Mouse (Mus musculus) CD4-positive, CD25-positive, alpha-beta regulatory T cell, adult 9 weeks (primary cell): ENCODE measurements around the gene Akap8. TPM values are rescaled to one million over a fixed set of nuclear protein-coding genes. Genes with fewer than 3 reads are reported as not detected.

Experiments
- polyA plus RNA-seq: library from polyadenylated mRNA; unstranded; fragments of 100-300 nt; shearing (Covaris generic); gene quantifications from one replicate; pipeline ENCODE4 v1.2.1, GENCODE M21; 2017

Akap8 gene
- 296 TPM for polyA plus RNA-seq

GRCm38 (mm10) chr17:32320597-32321389 is at the start of gene Akap8:
Gene Akap8, minus strand, starts transcription at chr17:32321238.

GRCm38 (mm10) chr17:32350382-32350983 is 29.4 kb upstream of the Akap8 start, which contains the start of gene Akap8l:
Gene Akap8l, minus strand, starts transcription at chr17:32350607.

GRCm38 (mm10) chr17:32284262-32285137 is 36.5 kb downstream of the Akap8 start, which contains the start of gene Brd4:
Gene Brd4, minus strand, starts transcription at chr17:32284722.

Other genes starting within 250 kb of the Akap8 start
- gene Notch3, start 154.4 kb downstream of the Akap8 start, polyA plus RNA-seq: not detected
- gene Ephx3, start 131.7 kb downstream of the Akap8 start, polyA plus RNA-seq: not detected
- 46.7 TPM for gene Brd4, start 36.5 kb downstream of the Akap8 start, polyA plus RNA-seq
- 263 TPM for gene Akap8l, start 29.4 kb upstream of the Akap8 start, polyA plus RNA-seq
- gene Wiz, start 68.2 kb upstream of the Akap8 start, polyA plus RNA-seq: 19.5 TPM
- gene Rasal3, start 82.3 kb upstream of the Akap8 start, polyA plus RNA-seq: 83.5 TPM
- gene Pglyrp2, start 102.9 kb upstream of the Akap8 start, polyA plus RNA-seq: 88.1 TPM
- gene Cyp4f39, start 131.5 kb upstream of the Akap8 start, polyA plus RNA-seq: 0.74 TPM
- gene Cyp4f17, start 184.8 kb upstream of the Akap8 start, polyA plus RNA-seq: 5.0 TPM
- gene Cyp4f16, start 215.3 kb upstream of the Akap8 start, polyA plus RNA-seq: 14.6 TPM